Mouse (Mus musculus) forebrain, embryonic 14.5 days (tissue): ENCODE results near the gene Lmntd1. TPM values are rescaled to one million over a fixed set of nuclear protein-coding genes. Genes with fewer than 3 reads are reported as not detected.

Experiments
- ATAC-seq: fragments of 200-750 bp; cut with Nextera tagmentation; 2 replicates; pipeline ENCODE4 v1.8.0; 2017; ENCODE audit warnings: mild to moderate bottlenecking, moderate library complexity
- DNase-seq: peaks from one replicate; pipeline ENCODE4 v3.0.0-alpha.2; 2015; ENCODE audit warnings: low spot score
- H3K27ac ChIP-seq: fragments of 300-500 bp; sonication (generic); 2 replicates; pipeline ENCODE4 v1.5.1; 2014; ENCODE audit warnings: low read depth, mild to moderate bottlenecking, control low read depth, low read length, moderate library complexity
- H3K27me3 ChIP-seq: fragments of 300-500 bp; sonication (generic); replicated peaks from 2 replicates; pipeline ENCODE4 v1.6.1; 2014; ENCODE audit warnings: low read length, control low read depth, mixed read lengths; ENCODE audit not compliant: control insufficient read depth, insufficient read depth
- H3K36me3 ChIP-seq: fragments of 300-500 bp; sonication (generic); 2 replicates; pipeline ENCODE4 v1.6.1; 2014; ENCODE audit warnings: low read length, control low read depth; ENCODE audit not compliant: control insufficient read depth, insufficient read depth
- H3K4me1 ChIP-seq: fragments of 300-500 bp; sonication (generic); 2 replicates; pipeline ENCODE4 v1.6.1; 2014; ENCODE audit warnings: antibody characterized with exemption, low read length, control low read depth; ENCODE audit not compliant: control insufficient read depth, insufficient read depth
- H3K4me2 ChIP-seq: fragments of 300-500 bp; sonication (generic); 2 replicates; pipeline ENCODE4 v1.6.1; 2014; ENCODE audit warnings: mild to moderate bottlenecking, control low read depth, low read length
- H3K4me3 ChIP-seq: fragments of 300-500 bp; sonication (generic); 2 replicates; pipeline ENCODE4 v1.5.1; 2014; ENCODE audit warnings: low read depth, low read length, control low read depth
- H3K9ac ChIP-seq: fragments of 300-500 bp; sonication (generic); 2 replicates; pipeline ENCODE4 v1.6.1; 2014; ENCODE audit warnings: mild to moderate bottlenecking, low read length, control low read depth, moderate library complexity
- H3K9me3 ChIP-seq: fragments of 300-500 bp; sonication (generic); replicated peaks from 2 replicates; pipeline ENCODE4 v1.6.1; 2016; ENCODE audit warnings: low read length, control low read depth, mixed read lengths; ENCODE audit not compliant: control insufficient read depth
- WGBS: fragments of 180-500 bp; shearing (Covaris S2); extraction: QIAGEN DNeasy Blood & Tissue Kit; methylation state at CpG from one replicate; pipeline ENCODE4 v1.1.7; 2014; 5-methylcytosine and 5-hydroxymethylcytosine counted together
- polyA plus RNA-seq: library from polyadenylated mRNA; unstranded; fragments of >200 nt; fragmentation: Nextera tagmentation; extraction: Ambion mirVana; gene quantifications from 2 replicates; pipeline ENCODE4 v1.2.1, GENCODE M21; 2014

Gene Lmntd1
- polyA plus RNA-seq, 1 experiment from 2014 or later = 0.93 TPM

- Histone ChIP-seq H3K4me3 (no peak overlapping the region), H3K27ac (no peak overlapping the region), H3K9me3 (no peaks in the 10 kb centered on the region), H3K27me3 (no peaks in the 10 kb centered on the region), H3K4me1 (peaks cover 12% of the 10 kb centered on the region; the same call in 1 of the 2 replicates), H3K4me2 (no peak overlapping the region), H3K36me3 (no peaks in the 10 kb centered on the region), H3K9ac (no peak overlapping the region)
- no peak for ATAC-seq
- DNase-seq = peak; percentile 44
- WGBS = 55% methylated on average over 12 of the region's 12 CpGs
These were observed 231.3 kb downstream of the Lmntd1 start for GRCm38 (mm10) chr6:145382586-145383380.

GRCm38 (mm10) chr6:145380961-145381360 is 233.2 kb downstream of the Lmntd1 start:
- Histone ChIP-seq H3K27me3 (no peaks in the 10 kb centered on the region), H3K9ac (no peak overlapping the region), H3K4me1 (peaks cover 12% of the 10 kb centered on the region; the same call in 1 of the 2 replicates), H3K4me2 (no peak overlapping the region), H3K27ac (no peak overlapping the region), H3K36me3 (no peaks in the 10 kb centered on the region), H3K4me3 (no peak overlapping the region), H3K9me3 (no peaks in the 10 kb centered on the region)
- peak; percentile 36 for DNase-seq
- 75% methylated on average over 8 of the region's 8 CpGs for WGBS
- ATAC-seq = peak; percentile 21; the same call in 1 of the 2 replicates

- 0 out of 2 replicates have a peak overlapping the region, but pooled peaks have one; percentile 27 for H3K27ac ChIP-seq
- no peak overlapping the region for H3K4me3 ChIP-seq
- H3K36me3 ChIP-seq = no peaks in the 10 kb centered on the region
- no peaks in the 10 kb centered on the region for H3K27me3 ChIP-seq
- H3K4me2 ChIP-seq = peak overlapping the region; percentile 3; the same call in 1 of the 2 replicates
- 4% methylated on average over 6 of the region's 6 CpGs for WGBS
- no peaks in the 10 kb centered on the region for H3K9me3 ChIP-seq
- H3K4me1 ChIP-seq = peaks cover 12% of the 10 kb centered on the region; the same call in 1 of the 2 replicates
- peak; percentile 80 for ATAC-seq
- peak; percentile 73 for DNase-seq
- H3K9ac ChIP-seq = no peak overlapping the region
These were observed 234.9 kb downstream of the Lmntd1 start for GRCm38 (mm10) chr6:145379175-145379574.

GRCm38 (mm10) chr6:145378689-145379088 is 235.4 kb downstream of the Lmntd1 start:
- peak; percentile 13; the same call in 1 of the 2 replicates for ATAC-seq
- Histone ChIP-seq H3K27ac (0 out of 2 replicates have a peak overlapping the region, but pooled peaks have one; percentile 27), H3K4me1 (peaks cover 12% of the 10 kb centered on the region; the same call in 1 of the 2 replicates), H3K27me3 (no peaks in the 10 kb centered on the region), H3K4me3 (no peak overlapping the region), H3K4me2 (peak overlapping the region; percentile 3; the same call in 1 of the 2 replicates), H3K9ac (no peak overlapping the region), H3K9me3 (no peaks in the 10 kb centered on the region), H3K36me3 (no peaks in the 10 kb centered on the region)
- WGBS = 58% methylated on average over 4 of the region's 4 CpGs
- DNase-seq = no peak

- Histone ChIP-seq H3K9me3 (no peaks in the 10 kb centered on the region), H3K4me1 (peaks cover 9% of the 10 kb centered on the region; the same call in 1 of the 2 replicates), H3K27me3 (no peaks in the 10 kb centered on the region), H3K36me3 (no peaks in the 10 kb centered on the region), H3K4me2 (no peak overlapping the region), H3K9ac (no peak overlapping the region), H3K4me3 (no peak overlapping the region), H3K27ac (no peak overlapping the region)
- no peak for ATAC-seq
- DNase-seq = no peak
- 85% methylated on average over 2 of the region's 2 CpGs for WGBS
These were observed 239.7 kb downstream of the Lmntd1 start for GRCm38 (mm10) chr6:145374372-145374771.

- H3K9me3 ChIP-seq = no peaks in the 10 kb centered on the region
- DNase-seq (no peak), ATAC-seq (no peak)
- no peak overlapping the region for H3K9ac ChIP-seq
- no peaks in the 10 kb centered on the region for H3K36me3 ChIP-seq
- H3K27ac ChIP-seq = no peak overlapping the region
- no peak overlapping the region for H3K4me3 ChIP-seq
- peaks cover 4% of the 10 kb centered on the region; the same call in 1 of the 2 replicates for H3K4me1 ChIP-seq
- 48% methylated on average over 7 of the region's 7 CpGs for WGBS
- H3K4me2 ChIP-seq = no peak overlapping the region
- H3K27me3 ChIP-seq = no peaks in the 10 kb centered on the region
These were observed 240.4 kb downstream of the Lmntd1 start for GRCm38 (mm10) chr6:145373712-145374221.

- H3K36me3 ChIP-seq = no peaks in the 10 kb centered on the region
- no peaks in the 10 kb centered on the region for H3K27me3 ChIP-seq
- no peak overlapping the region for H3K9ac ChIP-seq
- 76% methylated on average over 2 of the region's 2 CpGs for WGBS
- no peak overlapping the region for H3K4me3 ChIP-seq
- no peak overlapping the region for H3K27ac ChIP-seq
- no peak overlapping the region for H3K4me2 ChIP-seq
- no peaks in the 10 kb centered on the region for H3K4me1 ChIP-seq
- H3K9me3 ChIP-seq = no peaks in the 10 kb centered on the region
- ATAC-seq (no peak), DNase-seq (no peak)
These were observed 242.1 kb downstream of the Lmntd1 start for GRCm38 (mm10) chr6:145372066-145372465.

GRCm38 (mm10) chr6:145371586-145371985 is 242.5 kb downstream of the Lmntd1 start:
- no peak for DNase-seq
- Histone ChIP-seq H3K9ac (no peak overlapping the region), H3K4me3 (no peak overlapping the region), H3K4me1 (no peaks in the 10 kb centered on the region), H3K9me3 (no peaks in the 10 kb centered on the region), H3K4me2 (no peak overlapping the region), H3K27me3 (no peaks in the 10 kb centered on the region), H3K36me3 (no peaks in the 10 kb centered on the region), H3K27ac (no peak overlapping the region)
- WGBS = 89% methylated on average over 4 of the region's 4 CpGs
- no peak for ATAC-seq

GRCm38 (mm10) chr6:145370302-145370701 is 243.8 kb downstream of the Lmntd1 start:
- no peak overlapping the region for H3K4me2 ChIP-seq
- ATAC-seq (no peak), DNase-seq (no peak)
- H3K4me3 ChIP-seq = no peak overlapping the region
- no peaks in the 10 kb centered on the region for H3K9me3 ChIP-seq
- H3K27ac ChIP-seq = no peak overlapping the region
- 89% methylated on average over 3 of the region's 3 CpGs for WGBS
- H3K36me3 ChIP-seq = no peaks in the 10 kb centered on the region
- no peak overlapping the region for H3K9ac ChIP-seq
- no peaks in the 10 kb centered on the region for H3K27me3 ChIP-seq
- no peaks in the 10 kb centered on the region for H3K4me1 ChIP-seq
